Mouse (Mus musculus) cerebellum, adult 11-12 months (tissue): ENCODE results near the gene Ptn.

Experiments used
- DNase-seq: peaks from one replicate; pipeline ENCODE4 v3.0.0; 2022

Gene Ptn

DNA sequence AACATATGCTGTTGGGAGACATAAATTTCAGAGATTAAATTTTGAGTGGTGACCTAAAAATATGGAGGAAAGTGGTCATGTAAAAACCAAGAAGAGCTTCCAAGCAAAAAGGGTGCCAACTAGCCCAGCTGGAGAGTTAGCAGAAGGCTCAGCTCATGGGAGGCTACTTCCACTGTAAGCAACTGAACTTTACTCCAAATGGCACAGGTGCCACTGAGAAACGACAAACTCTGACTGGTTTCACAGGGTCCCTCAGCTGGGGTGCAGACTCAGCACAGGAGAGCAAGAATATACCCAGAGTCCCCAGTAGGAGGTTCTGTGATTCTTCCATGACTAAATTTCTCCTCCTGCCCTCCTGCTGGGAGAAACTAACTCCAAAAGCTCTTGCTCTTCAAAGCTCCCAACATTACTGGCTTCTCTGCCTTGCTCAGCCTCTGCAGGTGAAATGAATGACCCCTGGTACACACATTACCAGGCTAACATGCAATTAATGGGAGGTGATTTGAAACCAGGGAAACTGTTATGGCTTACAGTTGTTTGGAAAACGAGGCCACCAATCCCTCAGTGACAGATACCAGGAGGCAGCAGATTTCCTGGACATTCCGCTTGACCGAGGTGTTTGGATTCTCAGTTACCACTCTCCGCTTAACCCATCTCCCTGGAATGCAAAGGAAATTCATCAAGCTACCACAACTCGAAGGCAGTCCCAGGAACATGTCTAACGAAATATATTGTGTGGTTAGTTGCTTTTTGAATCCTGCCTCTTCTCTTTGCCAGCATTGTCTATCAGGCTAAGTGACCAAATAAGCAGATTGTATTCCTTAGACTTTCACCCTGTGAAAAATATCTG is 2.9 kb upstream of the Ptn start:
- no peak for DNase-seq

DNA sequence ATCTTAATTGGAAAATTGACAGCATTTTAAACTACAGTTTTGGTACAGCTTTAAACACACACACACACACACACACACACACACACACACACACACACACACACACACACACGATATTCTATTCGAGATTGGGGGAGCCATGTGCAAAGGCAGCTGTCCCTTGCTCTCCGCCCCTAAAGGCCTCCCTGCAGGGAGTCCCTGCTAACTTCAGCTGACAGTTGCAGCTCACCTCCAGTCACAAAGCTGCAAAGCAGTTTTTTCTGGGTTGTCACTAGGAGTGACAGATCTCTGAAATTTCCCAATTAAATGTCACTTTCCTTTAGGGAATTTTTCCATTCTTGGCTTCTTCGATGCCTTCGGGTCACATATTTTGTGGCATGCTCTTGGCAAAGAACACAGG is 428 bp upstream of the Ptn start:
- DNase-seq, result no peak

DNA sequence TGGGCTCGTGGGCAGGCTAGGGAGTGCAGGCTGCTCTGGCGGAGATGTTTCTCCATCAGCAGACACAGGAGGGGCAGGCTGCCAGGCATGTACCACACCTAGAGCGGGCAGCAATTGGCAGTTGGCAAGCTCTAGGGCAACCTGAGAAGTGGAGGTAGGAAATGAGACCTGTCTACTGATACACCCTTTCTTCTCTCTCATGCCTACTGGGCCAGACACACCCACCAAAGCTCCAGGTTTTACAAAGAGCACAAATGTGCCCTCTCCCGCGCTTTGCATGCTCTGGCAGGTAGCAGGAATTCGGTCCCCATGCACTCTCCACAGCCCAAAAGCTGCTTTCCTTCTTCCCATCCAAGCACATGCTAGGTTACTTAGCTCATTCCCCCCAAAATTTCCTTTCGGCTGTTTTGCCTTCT is 701 bp downstream of the Ptn start:
- DNase-seq, result peak; percentile 57

DNA sequence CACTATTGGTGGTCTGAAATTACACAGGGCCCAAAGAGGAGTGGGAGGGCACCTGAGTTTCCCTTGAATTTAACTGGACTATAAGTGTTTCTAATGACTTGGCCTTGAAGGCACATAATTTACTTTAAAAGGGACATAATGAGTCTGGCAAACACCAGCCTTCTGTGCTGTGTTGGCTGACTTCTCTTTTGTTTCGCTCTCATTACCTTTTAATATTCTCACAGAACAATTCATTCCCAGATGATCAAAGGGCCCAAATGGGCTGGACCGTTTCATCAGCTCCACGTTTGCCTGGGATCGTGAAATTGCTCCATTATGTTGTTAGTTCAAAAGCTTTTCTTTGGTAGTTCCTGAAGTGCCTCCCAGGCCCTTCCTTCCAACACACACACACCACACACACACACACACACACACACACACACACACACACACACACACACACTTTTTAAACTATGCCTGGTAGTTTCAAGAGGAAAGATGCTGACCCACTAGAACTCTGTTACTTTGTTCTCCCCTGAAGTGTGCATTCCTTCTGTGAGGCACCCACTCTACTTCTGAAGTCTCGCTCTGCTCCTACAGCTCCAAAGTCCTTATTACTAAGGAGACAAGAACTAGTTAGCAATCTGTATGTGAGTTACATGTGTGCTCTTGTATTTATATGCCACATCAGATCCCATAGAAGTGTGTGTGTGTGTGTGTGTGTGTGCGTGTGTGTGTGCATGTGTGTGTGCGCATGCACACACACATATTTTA is 1.5 kb downstream of the Ptn start:
- no peak for DNase-seq

DNA sequence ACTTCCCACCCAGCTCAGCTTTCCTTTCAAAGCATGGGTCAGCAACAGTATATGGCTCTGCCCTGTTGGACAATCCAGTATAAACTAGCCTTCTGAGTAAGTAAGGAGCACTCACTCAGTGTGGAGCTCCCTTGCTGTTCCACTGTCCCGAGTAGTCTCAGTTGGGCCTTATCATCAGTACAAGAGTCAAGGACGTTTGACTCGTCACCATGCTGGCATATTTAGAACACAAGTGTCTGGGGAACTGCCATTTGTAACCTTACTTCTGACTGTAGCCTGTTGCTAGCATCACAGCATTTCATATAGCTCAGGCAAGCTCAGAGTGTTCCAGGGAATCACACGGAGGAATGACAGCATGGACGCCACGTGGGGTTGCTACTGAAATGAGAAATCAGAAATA is 3.1 kb downstream of the Ptn start:
- no peak for DNase-seq

DNA sequence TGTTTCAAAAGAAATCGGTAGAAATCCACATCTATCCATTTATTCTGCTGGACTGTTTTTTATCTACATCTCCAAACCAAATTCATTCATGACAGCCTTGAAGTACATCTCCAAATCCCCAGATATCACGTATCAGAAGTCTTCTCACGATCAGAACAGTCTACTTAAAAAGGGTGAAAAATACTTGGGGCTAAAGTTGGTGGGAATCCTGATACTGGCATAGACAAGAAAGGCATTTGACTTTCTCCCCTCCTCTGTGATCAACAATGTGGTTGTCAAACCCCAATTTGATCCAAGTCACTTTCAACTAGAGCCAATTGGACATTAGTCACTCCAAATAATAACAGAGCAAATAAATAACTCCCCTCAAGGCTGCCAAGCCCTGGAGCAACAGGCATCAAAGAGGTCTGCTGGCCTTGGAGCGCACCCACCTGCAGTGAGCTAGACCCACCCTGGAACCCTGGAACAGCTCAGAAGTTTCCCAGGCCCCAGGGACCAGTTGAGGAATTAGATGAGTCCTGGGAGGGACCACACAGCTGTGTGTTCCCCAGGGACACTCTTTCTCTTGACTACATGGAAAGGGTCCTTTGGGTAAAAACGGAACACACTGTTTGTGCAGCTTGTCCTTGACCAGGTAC is 9.6 kb downstream of the Ptn start:
- no peak for DNase-seq

DNA sequence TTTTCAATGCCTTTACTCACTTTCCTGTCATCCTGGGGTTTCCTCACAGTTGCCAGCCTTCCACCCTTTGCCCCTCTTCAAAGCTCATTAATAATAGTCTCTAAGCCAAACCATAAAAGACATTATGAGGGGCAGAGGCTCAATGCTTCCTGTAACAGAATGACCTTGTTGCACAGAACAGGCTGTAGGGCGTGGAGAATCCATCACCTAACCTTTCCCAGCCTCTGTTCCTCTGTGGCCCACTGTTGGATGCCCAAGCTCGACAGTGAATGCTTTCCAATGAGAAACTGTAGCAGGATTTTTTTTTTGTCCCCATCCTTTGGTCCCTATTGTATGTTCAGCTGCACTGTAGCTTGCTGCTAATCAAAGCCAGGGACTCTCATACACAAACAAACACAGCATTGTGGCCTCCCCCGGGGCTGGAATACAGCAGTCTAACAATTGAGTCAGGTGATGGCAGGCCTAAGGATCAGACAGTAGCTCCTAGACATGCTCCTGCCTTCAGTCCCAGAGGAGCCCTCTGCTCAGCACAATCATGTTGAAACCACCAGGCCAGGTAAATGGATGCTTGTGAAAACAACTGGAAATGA is 12.9 kb downstream of the Ptn start:
- DNase-seq, result no peak

DNA sequence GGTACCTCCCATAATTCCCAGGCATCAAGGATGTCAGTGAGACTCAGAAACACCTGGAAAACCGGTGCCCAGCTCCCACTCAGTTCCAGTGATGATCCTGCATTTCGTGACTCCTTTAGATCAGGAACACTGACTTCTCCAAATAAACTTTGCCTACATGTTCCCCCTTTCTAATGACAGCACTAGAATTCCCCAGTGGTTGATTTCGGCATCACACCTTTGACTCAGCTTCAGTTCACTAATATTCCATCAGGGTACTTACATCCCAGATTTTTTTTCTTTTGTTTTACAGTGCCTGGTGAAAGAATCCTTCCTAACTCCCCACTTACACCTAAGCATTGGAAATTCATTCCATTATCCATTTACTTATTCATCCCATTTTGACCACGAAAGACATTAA is 15.5 kb downstream of the Ptn start:
- no peak for DNase-seq

DNA sequence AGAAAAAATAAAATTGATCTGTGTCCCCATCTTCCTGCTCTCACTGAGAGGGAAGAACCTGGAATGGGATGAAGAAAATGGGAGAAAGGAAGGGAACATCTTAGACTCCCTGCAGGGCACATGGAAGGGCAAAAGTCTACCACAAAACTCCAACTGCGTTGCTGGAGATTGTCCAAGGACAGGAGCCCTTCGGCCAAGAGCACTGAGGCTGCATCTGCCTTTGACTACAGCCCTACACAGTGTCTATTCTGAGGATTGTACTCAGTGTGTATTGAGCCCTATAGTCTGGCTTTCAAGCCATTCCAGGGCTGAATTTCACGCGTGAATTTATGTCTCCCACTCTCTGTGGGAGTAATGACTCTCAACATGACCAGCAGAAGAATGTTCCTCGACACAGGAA is 16.2 kb downstream of the Ptn start:
- DNase-seq, result peak; percentile 52

DNA sequence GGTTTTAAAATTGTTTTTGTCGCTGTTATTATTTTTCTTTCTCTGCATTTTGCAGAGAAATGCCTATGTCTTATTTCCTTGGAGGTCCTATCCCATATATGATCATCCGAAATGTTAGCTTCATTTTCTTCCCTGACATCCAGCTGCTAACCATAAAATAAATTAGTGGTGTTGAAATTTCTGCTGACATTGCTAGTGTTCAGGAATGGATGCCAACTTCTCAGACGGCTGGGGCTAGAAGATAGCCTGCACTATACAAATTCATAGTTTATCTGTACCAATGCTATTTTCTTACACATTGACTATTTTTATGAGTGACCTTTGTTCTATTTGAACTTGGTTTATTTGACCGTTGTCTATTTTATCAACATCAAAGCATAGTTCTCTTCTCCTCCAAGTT is 20.8 kb downstream of the Ptn start:
- no peak for DNase-seq

DNA sequence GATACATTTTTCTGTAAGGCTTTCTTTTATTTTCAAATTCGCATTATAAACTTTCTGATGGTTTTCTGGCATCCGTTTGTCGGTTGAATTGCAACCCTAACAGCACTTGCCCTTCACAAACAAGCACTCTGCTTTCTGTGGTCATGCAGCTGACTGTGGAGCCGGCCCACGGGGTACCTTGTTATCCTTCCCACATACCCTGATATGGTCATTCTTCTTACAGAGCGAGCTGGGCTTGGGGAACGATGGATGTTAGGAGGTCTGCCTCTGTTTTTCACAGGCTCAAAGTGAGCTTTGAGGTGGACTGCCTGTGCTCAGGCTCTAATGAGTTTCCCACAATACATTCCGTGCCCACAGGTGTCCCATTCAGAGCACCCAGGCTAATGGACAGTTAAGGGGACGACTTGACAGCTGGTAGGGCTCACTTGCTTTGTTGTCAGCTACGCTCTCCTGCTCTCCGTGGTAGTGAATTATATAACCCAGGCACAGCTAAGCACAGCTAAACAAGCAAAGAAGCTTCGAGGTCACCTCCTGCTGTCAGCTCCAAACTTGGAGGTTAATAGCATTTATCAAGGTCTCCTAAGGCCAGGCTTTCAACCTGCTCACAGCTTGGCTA is 21.3 kb downstream of the Ptn start:
- DNase-seq, result no peak

DNA sequence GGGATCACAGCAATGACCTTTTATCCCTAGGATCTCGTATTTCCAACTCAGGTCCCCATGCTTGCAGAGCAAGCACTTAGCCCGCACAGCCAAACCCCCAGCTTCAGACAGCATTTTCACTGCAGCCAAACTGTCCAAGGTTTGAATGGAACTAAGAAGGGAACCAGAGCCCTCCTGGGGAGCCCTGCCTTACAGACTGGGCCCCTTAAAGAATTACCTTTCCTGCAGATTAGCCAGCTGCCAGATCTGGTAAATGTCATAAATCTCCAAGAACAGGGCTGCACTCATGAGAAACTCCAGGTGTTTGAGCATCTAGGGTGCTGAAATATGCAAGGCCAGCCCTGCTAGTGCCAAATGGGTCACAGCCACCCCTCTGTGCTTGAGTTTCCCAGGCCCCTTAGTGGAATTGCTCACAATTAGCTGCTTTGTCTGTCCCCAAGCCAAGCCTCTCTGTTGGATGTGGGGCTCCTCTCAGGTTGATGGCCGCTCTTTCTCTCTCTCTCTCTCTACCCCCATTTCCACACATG is 25.3 kb downstream of the Ptn start:
- no peak for DNase-seq

DNA sequence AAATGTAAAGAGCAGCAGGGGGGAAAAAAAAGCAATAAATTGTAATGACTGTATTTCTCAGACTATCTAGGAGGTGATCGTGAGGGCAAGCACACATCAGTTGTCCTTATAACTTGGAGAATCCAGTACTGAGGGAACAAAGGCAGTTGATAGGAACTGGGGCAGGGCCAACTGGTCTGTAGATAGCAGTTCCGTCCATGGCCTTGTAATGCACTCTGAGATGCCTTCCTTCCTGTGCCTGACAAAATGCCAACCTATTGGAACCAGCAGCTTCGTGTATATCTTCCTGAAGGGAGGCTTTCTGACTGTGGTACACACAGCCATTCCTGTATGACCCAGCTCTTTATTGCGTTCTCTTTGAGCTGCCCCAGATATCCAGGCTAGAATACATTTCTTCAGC is 27.5 kb downstream of the Ptn start:
- DNase-seq, result no peak

DNA sequence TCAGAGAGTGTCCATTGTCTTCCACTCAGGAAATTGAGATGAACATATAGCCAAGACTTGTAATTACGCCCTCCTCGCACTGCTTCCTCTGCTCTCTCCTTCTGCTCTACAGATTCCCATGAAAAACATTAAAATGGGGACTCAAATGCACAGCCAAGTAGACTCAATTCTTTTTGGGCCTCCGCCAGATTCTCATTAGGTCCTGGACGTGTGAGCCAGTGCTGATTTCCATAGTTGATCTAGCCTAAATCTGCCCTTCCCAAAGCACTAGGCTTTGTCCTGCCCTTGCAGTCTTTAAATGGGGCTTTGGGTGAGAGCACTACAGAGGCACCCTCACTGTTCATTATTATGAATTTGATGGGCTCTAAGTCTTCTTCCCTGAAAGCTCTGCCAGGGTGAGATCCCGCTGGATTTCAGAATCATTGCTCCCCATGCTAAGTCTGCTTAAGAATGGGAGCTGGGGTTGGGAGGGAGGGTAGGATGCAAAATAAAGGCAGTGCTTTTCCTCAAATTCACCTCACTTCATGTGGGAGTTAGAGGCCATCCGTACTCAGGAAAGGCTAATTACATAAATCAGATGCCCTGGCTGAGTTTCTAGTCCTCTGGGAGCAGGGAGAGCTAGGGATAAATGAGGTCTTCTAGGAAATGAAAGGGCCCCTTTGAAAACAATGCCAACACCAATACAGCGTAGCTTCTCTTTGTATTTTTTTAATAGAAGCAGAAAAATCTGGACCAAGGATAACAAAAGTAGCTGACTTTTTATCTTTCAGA is 32.3 kb downstream of the Ptn start:
- no peak for DNase-seq

DNA sequence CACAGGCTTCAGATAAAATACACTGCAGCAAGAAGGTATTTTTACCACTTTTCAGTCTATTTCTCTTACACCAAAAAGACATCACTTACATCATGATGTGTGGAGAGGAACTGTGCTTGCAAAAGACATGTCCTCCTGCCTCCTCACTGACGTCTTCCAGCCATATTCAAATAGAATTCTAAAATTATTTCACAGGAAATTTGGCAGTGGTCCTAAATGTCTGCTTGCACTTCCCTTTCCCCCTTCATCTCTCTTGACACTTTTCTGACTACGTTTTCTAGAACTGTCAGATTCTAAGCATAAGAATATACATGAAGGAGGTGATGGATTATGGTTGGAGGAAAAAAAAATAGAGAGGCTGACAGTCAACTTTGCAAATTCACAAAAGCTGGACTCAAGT is 33.0 kb downstream of the Ptn start:
- DNase-seq, result no peak

DNA sequence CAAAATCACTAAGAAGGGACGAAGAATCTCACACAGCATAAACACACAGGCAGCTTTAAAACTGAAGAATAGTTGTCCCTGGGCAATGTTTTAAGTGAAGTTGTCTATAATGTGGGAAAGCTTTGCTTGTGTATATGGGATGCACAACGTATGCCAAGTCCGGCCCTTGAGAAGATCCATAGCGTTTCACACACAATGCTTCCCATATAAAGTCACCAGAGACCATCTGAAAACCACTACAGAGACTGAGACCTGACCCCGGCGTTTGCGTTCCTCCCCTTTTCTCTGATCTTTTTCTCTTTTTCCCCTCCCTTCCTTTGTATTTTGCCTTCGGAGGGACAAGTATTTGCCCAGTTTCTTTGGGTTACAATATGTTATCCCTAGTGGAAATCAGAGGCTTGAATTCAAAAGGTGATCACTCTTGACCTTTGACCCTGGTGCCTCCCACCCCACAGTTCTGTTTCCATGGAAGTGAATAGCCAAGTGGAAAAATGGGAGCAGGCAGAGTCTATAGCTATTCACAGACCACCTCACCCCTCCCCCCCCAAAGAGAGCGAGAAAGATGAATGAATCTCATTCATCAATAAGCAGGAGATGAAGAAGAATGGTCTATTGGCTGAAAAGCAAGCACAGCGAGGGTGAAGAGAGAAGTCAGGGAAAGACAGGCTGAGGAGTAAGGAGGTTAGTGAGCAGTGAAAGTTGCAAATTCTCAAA is 34.2 kb downstream of the Ptn start:
- no peak for DNase-seq

DNA sequence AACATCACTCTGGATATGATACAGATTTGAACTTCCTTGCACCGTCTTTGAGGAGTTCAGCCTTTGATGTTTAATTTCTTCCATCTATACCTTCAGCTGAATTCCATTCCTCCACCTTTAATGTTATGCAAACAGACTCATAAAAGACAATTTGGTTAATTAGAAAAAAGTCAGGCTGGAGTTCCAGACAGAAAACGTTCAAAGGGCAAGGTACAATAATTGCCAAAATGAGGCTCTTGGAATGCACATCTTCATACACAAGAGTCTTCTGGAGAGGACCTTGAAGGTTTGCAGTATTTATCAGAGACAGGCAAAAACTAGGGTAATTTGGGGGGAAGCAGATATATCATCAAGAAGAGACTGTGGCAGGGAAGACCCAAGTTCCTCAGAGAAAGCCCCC is 37.5 kb downstream of the Ptn start:
- no peak for DNase-seq

DNA sequence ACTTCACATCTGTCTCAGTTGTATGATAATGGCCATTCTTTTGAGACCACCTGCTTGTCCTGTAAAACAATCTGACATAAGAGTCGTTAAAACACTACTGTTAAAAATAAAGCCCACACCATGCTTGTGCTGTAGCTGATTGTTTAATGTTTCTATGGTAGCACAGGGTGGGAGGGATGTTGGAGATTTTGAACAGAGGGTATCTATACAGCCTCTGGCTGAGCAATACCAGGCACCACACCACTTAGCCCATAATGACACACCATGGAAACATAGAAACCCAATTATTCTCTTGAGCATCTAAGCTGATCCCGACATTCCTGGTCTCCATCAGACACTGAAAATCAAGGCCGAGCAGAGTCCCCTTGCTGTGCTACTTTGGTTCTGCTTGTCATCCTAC is 41.0 kb downstream of the Ptn start:
- DNase-seq, result no peak

DNA sequence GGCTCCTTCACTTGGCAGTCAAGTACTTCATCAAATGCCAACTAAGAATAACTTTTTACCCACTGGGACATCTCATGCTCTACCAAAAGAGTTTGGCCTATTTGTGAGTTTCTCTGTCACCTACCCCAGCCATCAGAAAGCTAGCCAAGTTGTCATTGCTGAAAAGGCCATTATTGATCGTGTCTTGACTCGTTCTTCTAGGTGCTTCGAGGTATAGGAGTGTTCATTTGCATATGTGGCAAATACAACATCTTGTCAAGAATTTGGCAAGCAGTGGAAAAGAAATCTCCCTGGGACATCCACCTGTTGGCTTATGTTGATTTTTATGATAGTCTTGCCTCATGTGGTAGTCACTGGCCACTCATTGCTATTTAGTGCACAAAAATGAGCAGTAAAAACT is 43.1 kb downstream of the Ptn start:
- no peak for DNase-seq

DNA sequence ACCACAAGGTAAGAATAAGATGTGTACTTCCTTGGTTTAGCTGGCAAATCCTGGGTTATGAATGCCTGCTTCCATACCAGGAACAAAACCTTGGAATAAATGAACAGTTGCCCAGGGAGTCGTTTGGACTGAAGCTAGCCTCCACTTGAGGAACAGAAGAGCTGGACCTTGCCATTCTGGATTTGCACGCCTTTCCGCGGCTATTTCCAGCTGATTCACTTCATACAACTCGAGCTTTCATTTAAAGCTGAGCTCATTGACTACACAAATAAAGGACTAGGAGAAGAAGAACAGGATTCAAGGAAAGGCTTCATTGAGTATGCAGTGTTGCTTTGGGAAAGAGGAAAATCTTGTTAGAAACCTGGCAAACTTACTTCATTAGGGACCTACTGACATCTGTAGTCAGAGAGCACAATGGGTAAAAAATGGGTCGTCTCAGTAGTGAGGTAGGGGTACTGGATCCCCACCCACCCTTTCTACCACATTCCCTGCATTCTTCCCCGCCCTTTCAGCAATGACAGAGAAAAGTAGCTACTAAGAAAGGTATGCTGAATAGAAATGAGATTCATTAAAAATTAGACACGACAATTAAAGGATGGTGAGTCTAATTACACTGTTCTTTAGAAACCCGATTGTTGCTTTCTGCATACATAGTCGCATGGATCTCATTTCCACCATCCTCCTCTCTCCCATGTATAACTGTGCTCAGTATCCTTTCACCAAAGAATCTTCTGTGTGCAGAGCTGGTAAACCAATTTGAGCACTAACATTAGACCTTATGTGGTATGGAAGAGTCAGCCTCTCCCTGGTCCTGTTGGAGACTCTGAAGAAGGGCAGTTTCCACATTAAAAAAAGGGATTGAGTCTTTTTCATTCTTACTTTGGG is 54.8 kb downstream of the Ptn start:
- no peak for DNase-seq
